Mouse (Mus musculus) adrenal gland, postnatal 25 days (tissue): ENCODE measurements at regions not wholly inside any gene's neighbourhood (a gene's known extent, or its start where the extent isn't known, plus 50 kb on each side); places are given as distances from the start of the nearest gene placed in this dataset.

Source experiments
- DNase-seq: peaks from one replicate; pipeline ENCODE4 v3.0.0; 2021; ENCODE audit warnings: mixed read lengths
- microRNA-seq, 2 experiments: library from miRNA; unstranded; fragments of <30 nt; microRNA quantifications; one replicate each; pipeline ENCODE4 v1.2.0; 2021

- no peak for DNase-seq
These were observed 145.2 kb upstream of the Zpld1 start for GRCm38 (mm10) chr16:55442821-55443581.

GRCm38 (mm10) chr16:55435139-55435968 lies 137.6 kb upstream of the Zpld1 start:
- no peak for DNase-seq

- DNase-seq, result no peak
These were observed 124.0 kb upstream of the Zpld1 start for GRCm38 (mm10) chr16:55421569-55422342.

GRCm38 (mm10) chr16:55420876-55421568 lies 123.2 kb upstream of the Zpld1 start:
- no peak for DNase-seq

GRCm38 (mm10) chr16:55418871-55419270 lies 121.1 kb upstream of the Zpld1 start:
- no peak for DNase-seq

- DNase-seq, result no peak
These were observed 103.0 kb upstream of the Zpld1 start for GRCm38 (mm10) chr16:55400818-55401217.

GRCm38 (mm10) chr16:55394864-55395263 lies 97.1 kb upstream of the Zpld1 start:
- DNase-seq, result no peak

- no peak for DNase-seq
These were observed 92.6 kb upstream of the Zpld1 start for GRCm38 (mm10) chr16:55390400-55390799.

GRCm38 (mm10) chr16:55379996-55380395 lies 82.2 kb upstream of the Zpld1 start:
- DNase-seq, result no peak

GRCm38 (mm10) chr16:55379189-55379588 lies 81.4 kb upstream of the Zpld1 start:
- DNase-seq, result no peak

GRCm38 (mm10) chr16:55378701-55379100 lies 80.9 kb upstream of the Zpld1 start:
- DNase-seq, result no peak

GRCm38 (mm10) chr16:55375922-55376321 lies 78.1 kb upstream of the Zpld1 start:
- DNase-seq, result no peak

GRCm38 (mm10) chr16:55357686-55358085 lies 59.9 kb upstream of the Zpld1 start:
- DNase-seq, result no peak

GRCm38 (mm10) chr16:55356097-55356496 lies 58.3 kb upstream of the Zpld1 start:
- DNase-seq, result no peak

Small RNA genes lying in the stretch of these regions (microRNA-seq; reads per million reads assigned to microRNA genes)
- 0 reads per million in 2 experiments for gene Mir5118
